Mouse (Mus musculus): Measurements from ENCODE around the gene Cdh13.
A peak's percentile ranks its signal among the peaks of the same experiment; 100 is the strongest.

Gene Cdh13

DNA sequence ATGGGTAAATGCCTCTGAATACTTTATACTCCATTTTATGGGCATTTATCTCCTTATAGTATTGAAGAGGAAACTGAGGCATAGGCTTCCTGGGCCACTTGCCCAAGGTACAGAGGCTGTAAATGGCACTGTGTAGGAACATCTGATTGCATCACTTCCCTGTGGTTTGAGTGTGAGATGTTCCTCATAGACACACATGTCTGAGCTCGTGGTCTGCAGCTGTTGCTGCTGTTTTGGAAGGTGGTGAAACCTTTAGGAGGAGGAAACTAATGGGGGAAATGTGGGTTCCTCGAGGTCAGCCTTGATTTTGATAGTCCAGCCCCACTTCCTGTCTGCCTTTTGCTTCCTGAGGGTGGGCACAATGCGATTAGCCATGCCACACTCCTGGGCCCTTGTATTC, 105.9 kb downstream of the Cdh13 start:
- DNase-seq = no peak

DNA sequence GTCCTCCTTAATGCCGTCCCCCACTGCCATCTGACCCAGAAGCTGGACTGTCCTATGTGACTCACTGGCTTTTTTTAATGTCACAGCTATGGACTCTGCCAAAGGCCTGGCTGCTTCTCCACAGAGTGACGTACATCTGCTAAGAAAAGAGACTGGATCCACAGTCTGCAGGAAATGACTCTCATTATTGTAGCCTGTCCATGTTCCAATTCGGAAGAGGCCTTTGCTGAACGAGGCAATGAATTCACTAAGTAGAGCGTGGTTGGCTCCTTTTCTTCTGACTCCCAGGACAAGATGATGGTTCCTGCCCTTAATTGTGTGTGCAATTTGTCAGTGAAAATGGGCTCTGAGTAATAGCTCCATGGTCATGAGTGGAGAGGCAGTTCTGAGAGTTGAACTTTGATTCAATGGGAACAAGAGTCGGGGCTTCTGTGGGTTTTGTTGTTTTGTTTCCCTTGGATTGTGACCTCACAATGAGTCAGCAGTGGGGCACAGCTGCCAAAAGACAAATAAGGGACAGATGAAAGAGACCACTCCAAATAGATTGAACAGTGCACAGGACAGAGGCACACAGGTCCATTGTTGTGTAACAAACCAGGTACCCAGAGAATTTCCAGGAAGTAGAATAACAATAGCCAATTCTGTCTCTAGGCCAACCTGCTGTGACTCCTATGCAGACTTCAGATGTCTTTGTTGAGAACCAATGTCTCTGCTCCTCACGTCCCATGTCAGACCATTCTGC, 110.5 kb downstream of the Cdh13 start:
- DNase-seq = peak; percentile 11 to 17

DNA sequence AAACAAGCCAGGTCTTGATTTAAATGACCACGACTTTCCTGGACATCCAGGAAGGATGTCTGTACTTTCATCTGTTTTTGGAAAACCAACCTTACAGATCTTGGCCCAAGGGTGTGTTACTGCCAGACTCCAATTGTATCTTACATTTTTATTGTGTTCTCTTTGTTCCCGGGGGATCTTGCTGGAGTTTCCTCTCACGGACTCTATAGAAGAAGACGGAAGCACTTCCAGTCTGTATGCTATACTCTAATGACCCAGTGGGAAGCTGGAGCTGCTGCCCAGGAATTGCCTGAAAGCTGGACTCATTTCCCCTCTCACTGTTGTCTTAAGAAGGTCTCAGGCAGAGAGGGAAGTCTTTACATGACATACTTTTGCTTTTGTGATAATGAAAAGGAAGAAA, 111.6 kb downstream of the Cdh13 start:
- no peak for DNase-seq

DNA sequence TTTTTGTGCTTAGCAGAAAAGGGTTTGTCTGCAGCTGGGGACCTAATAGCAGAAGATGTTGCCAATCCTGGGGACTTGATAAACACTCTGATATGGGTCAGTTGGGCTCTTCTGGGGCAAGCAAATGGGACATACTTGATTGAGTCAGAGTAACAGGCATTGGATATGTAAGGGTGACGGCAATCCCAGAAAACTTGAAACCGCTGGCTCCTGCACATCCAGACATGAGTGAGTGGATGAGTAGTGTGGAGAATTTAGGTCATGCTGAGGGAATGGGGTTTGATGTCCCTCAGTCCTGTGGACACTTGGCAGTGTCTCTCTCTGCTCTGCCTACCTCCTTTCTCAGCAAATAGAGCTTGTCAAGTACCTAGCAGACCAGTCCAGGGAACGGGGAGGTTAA, 121.3 kb downstream of the Cdh13 start:
- no peak for DNase-seq

DNA sequence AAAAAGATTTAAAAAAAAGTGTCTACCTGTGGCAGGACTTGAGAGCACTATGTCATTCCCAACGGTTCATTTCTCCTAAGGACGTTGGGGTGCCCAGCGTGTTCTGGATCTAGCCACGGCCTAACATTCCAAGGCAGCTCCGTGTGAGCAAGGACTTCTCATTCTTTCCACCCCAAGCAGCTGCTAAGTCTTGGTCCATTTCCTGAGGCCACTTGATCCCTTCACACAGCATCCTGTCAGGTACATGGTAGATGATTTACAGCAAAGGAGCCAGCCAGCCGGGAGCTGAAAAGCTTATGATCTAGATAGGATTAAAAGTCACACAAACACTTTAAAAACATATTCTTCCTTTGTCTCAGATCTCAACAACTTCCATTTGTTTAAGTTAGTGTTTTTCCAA, 123.8 kb downstream of the Cdh13 start:
- DNase-seq = peak; percentile 46 to 57

DNA sequence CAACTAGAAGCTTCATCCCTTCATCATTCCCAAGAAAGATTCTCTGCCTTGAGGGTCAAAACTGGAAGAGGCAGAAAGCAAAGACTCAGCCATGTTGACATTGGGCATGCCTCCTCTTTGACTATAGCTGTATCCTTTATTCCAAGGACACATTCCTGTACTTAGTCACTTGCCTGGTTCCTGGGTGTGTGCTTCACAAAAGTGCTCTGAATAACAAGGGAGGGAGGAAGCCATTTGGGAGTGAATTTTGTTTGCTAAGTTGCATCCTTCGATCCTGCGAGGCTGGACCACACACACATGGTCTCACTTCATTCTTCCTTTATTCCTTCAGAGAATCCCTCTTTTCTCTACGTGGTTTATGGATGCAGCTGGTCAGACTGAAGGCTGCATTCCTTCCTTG, 125.9 kb downstream of the Cdh13 start:
- DNase-seq = no peak

DNA sequence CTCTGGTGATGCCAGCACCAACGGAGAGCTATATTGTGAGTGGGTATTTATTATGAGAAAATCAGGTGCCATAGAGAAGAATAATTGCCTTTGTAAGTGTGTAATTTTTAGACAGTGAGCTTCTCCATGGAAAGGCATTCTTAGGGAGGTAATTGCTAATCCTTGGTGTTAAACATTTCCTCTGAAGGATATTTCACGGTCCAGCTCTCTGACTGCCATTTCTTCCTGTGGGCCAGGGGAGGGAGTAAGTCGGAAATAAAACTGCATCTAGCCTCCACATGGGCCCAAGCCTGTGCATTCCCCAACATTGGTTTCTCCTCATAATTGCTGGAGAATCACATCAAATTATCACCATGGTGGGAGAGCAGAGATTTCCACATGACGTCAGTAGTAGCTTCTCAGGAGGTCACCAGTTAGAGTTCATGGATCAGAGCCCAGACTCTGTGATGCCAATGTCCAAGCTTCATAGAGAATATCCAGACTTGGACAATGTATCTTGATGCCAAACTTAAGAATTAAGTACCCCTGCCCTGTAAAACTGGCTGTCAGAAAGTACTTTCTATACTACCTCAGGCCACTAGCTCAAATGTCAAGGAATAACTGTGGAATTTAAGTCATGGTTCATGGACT, 126.9 kb downstream of the Cdh13 start:
- DNase-seq = peak; percentile 10 to 24

DNA sequence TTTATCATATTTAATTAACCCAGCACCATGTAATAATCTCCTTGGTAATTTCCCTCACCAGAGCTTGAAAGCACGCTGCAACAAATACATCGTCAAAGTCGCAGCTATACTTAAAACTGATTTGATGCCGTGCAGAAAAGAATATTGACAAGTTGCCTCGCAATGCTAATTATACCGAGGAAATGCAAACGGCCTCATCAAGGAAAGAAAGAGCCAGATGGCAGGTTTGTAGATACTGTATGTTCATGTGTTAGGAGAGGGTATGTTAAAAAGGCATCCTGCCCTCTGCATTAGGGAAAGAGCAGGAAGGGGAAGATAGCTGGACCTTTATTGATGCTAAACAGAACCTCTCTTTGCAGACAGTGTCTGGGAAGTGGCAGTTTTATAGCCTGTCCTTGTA, 132.1 kb downstream of the Cdh13 start:
- DNase-seq = no peak

DNA sequence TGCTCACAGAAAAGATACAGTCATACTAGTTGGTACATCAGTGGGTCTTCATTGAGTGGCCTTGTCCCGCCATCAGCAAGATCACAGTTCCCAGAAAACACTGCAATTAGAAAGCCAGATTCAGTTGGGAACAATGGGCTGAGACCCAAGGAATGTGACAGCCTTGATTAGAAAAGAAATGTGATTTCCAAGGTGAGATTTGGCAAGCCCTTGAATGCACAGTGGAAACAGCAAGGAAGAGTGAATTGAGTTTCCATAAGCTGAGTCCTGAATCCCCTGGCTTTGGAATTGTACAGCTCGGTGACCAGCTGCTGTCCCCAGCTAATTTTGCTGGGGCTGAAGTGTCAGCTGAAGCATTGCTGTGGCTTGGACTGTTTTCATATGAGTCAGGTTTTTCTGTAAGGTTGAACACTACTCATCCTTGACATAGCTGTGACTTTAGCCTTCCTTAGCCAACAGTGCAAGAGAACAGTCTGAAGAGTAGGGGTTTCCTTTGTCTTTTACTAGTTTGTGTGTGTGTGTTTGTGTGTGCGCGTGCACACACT, 133.3 kb downstream of the Cdh13 start:
- no peak for DNase-seq

DNA sequence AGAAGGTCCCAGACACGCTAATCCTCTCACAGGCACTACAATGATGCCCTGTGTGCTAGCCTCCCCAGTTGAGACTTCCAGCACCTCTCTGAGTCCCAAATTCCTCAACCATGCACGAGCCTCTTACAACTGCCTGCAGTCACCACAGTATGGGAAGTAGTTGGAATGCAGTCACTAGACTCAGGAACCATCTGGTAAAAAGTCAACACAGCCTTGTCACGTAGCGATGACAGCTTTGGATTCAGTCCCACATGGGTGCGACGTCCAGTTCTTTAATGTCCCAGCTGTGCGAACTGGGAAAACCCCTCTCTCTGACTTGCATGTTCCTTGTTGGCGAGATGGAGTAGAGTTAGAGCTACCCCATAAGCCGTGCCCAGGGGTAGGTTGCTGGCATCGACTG, 139.1 kb downstream of the Cdh13 start:
- no peak for DNase-seq

DNA sequence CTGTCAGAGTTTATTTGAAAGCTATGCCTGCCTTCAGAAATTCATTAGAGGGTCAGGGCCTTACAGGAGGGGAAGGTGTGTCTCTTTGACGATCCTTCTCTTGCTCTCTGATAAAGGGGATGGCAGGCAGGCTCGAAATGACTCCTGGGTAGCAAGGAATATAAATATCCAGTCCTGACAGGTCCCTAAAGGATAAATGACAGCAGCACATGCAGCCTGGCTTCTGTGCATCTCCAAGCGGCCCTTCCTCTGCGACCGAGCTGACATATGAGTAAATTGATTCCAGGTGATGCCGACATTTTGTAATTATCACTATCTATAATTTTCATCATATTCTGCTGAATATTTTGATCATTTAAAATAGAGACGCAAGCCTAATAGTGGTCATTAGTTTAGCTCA, 145.4 kb downstream of the Cdh13 start:
- DNase-seq = no peak

DNA sequence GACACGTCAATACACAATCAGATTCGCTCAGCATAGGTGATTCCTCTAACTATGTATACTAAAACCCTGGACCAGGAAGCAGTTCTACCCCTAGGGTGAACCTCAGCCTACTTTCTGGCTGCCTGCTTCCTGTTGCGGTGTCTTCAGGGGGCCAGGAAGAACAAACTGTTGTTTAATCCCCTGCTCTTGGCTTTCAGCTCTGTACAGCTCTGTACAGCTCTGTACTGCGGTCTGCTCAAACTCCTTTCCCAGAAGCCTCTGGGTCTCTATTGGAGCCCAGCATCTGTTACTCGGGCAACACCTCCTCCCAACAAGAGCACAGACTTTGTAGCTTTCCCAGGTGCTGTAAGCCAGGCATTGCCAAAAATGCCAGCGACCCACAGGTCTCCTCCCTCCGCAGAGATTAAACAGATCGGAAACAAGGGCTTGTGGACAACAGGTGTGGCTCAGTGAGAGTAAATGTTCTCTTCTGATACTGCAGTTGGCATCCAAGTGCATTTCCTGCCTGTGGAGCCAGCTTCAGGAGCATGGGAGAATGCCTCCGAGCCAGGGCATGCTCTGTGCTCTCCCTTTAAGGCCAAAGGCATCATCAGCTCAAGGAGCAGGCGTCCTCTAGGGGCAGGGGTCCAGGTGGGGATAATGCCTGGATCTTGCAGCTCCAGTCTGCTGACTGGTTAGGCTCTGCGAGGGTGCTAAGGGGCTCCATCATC, 148.4 kb downstream of the Cdh13 start:
- DNase-seq = no peak

DNA sequence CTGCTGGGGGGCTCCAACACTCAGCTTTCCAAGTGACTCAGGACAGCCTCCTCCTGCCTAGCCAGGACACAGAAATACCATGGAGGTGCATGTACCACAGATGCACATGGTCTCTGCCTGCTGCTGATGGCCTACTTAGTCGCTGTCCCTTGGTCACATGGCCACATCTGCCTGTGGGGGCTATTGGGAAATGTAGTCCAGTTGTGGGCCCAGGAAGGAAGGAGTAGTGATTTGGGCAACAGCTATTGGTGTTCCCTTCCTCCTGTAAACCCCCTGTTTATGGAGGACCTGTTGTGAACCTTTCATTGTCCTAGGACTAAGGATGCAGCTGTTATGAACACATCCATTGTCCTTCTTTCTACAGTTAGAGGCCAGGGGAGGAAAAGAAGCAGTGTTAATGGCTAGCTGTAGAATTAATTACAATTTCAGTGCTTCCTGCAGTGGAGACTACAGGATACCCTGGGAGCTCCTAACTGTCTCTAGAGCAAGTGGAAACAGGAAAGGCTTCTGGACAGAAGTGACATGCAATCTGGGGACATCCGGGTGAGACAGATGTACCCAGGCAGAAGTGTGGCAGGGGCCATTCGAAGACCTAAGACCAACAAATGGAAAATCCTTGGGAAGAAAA, 150.1 kb downstream of the Cdh13 start:
- no peak for DNase-seq

DNA sequence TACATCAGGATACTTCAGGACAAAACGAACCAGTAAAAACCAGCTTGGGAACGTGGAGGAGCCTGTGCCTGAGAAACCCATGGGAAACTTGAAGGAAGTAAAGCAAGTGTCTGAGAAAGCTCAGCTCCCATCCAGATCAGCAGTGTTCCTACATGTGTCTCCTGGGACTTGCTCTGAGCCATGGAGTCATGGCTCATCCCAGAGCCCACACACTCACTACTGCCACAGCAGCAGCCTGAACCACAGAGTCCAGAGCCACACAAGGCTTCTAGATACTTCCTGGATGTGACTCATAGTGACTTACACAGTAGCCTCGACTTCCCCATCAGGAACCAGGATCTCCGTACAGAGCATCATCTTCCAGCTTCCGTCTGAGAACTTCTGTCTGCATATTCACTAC, 153.2 kb downstream of the Cdh13 start:
- DNase-seq = no peak

DNA sequence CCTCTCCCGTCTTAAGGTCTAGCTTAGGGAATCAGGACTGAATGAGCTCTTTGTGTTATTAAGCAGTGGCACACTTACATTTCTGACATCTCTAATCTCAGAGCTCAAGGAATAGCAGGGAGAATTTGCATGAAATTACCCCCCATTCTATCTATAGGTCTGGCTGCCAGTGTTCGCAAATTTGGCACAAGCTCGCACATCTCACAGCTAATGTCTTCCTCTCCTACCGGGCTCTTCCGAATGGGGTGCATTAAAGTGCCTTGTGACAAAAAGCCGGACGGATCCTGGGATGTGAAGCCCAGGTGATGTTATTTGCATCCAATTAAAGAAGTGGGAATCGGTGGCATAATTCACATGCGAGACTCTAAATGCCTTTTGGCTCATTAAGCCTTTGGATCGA, 153.6 kb downstream of the Cdh13 start:
- no peak for DNase-seq

DNA sequence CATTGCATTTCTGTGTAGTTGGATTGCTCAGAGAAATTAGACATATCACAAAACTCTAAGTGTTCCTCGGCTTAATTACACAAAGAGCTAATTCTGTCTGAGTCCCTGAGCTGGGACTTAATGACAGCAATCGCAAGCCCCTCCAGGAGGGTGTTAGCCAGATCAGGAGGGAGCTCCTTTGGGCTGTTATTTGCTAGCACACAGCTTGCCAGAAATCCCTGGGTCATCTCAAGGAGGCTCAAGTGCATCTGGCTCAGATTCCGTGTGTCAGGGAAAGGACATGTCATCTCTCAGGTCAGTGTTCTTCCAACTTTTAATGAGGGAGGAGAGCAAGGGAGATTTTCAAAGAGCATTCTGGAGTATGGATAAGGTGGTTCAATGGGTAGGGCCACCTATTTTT, 154.3 kb downstream of the Cdh13 start:
- DNase-seq = no peak

DNA sequence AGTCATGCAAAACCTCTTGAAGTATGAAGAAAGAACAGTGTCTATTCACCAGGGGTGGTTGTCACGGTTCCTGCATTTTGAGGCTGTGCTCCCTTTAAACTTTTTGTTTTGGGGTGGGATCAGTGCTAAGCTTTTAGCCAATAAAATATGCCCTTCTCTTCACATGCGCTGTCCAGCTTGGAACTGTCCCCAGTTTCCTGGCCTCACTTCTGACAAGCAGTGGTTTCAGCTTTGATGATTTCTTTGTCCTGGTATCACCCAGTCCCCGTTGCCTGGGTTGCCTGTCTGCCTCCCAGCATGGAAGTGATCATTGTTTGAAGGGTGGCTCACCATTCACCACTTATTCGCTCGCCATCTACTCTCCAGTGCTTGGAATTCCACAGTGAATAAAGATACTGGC, 156.3 kb downstream of the Cdh13 start:
- DNase-seq = no peak

DNA sequence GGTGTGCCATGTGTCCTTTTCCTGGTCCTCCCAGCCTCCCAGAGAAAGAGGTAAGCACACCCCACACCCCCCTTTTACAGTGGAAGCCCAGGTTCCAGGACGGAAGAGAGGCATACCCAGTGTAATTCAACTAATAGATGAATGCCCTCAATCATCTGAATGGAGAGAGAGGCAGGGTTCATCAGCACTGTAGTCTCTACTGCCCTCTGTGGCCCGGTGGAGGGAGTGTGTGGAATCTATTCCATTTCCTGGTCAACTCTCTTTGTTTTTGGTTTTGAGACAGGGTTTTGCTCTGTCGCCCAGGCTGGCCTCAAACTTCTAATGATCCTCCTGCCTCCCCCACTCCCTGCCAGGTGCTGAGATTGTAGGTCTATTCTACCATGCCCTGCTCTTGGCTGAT, 159.8 kb downstream of the Cdh13 start:
- peak in 1 of 2 experiments; percentile 34 for DNase-seq

DNA sequence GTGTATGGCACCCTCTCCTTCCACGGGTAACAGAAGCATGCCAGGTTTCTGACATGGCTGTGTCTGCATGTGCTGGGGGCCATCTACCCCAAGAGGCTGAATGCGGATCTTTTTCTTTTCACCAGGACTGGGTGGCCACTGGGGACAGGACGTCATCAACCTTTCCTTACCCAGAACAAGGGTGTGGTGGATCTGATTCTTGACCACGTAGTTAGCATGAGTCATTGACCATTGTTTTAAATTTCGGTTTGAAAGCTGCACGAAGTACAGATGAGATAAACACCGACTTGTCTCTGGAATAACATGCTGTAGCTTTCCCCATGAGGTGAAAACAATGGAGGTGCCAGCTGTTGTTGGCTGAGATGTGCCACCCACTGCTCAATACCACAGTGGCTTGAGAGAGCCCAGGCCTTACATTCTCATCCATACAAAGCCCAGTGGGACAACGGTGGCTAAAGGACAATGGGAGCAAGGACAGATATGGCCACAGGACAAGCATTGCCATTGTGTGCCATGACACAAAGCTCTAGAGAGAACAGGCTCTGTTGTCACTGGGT, 161.2 kb downstream of the Cdh13 start:
- no peak for DNase-seq

DNA sequence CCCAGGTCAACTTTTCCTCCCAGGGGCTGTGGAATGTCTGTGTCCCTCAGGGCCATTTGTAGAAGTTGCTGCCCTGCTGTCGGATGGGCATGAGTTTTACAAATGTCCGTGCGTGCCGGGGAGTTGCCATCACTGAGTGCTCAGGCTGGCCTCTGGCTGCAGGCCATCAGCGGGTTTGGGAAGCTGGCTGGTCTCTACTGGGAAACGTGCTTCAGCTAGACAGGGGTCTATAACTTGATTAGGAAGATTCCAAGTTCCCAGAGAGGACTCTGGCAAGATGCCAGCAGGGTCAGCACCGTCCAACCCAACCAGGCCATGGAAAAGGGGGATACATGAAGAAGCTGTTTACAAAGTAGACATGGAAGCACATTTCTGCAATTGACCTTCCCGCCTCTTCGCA, 163.0 kb downstream of the Cdh13 start:
- DNase-seq = no peak

DNA sequence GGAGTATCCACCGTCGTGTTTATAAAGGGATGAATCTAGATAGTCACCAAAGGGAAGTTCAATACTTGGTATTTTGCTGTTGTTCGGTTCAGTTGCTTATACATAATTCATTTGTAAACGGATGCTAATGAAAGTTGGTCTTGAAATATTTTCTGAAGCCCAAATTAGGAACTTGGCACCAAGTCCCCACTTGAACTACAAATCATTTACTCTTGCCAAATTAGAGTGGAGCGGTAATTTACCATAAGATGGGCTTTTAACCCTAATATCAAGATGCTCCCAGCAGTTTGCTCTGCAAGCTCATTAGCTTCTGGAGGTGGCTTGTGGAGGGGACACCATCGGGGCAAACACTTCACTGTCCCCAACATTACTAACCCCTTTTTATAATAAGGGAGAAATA, 164.5 kb downstream of the Cdh13 start:
- no peak for DNase-seq

DNA sequence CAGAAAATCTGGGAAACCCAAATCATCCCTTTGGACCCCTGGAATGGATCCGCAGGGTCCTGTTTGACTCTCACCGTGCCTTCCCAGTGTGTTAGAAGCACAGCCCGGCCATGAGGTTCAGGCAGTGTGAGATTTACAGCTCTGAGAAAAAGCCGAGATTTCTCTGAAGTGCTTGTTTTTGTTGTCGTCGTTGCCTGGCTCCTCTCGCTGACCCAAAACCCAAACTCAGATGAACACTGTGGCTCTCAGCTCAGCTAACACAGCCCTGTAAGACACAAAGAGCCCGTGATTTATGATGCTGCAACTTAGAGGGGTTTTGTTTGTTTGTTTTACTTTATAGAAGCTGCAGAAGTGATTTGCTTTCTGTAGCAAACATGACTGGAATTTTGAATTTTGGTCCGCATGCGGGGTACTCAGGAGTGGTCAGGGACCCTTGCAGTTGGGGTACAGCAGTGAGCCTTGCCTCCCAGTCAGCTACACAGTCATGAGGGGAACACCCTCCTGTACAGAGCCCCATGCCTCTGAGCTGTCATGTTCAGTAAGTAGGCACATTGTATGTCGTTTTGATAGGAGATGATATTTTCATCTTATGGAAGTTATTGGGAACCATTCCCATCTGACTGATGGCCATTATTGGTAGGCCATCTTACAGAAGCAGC, 169.0 kb downstream of the Cdh13 start:
- DNase-seq = no peak

DNA sequence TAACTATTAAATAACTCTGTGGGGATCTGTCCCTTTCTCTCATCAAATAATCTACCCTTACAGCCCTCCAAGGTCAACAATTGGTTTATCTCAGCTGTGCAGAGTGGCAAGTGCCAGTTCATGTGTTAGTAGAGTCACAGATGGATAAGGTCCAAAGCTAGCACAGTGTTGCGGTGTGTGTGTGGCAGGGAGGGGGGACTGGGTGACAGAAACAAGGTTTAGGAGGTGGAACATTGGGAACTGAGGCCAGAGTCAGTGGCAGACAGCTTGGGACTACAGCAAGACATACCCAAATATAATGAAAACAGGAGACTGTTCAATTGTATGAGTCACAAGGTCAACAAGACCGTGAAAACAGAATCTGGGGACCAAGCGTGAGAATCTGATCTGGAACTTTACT, 171.7 kb downstream of the Cdh13 start:
- no peak for DNase-seq

Data from kidney, adult 8-10 months (tissue).